Mouse (Mus musculus) heart, postnatal 0 days (tissue): Measurements from ENCODE around the gene Opn1sw.

Experiments
- CTCF ChIP-seq: IDR thresholded peaks from 2 replicates; pipeline ENCODE4 v1.5.1; 2016; ENCODE audit warnings: antibody characterized with exemption, control low read depth, low read depth
- EP300 ChIP-seq: IDR thresholded peaks from 2 replicates; pipeline ENCODE4 v1.6.1; 2016; ENCODE audit warnings: antibody characterized with exemption, low read depth

DNA sequence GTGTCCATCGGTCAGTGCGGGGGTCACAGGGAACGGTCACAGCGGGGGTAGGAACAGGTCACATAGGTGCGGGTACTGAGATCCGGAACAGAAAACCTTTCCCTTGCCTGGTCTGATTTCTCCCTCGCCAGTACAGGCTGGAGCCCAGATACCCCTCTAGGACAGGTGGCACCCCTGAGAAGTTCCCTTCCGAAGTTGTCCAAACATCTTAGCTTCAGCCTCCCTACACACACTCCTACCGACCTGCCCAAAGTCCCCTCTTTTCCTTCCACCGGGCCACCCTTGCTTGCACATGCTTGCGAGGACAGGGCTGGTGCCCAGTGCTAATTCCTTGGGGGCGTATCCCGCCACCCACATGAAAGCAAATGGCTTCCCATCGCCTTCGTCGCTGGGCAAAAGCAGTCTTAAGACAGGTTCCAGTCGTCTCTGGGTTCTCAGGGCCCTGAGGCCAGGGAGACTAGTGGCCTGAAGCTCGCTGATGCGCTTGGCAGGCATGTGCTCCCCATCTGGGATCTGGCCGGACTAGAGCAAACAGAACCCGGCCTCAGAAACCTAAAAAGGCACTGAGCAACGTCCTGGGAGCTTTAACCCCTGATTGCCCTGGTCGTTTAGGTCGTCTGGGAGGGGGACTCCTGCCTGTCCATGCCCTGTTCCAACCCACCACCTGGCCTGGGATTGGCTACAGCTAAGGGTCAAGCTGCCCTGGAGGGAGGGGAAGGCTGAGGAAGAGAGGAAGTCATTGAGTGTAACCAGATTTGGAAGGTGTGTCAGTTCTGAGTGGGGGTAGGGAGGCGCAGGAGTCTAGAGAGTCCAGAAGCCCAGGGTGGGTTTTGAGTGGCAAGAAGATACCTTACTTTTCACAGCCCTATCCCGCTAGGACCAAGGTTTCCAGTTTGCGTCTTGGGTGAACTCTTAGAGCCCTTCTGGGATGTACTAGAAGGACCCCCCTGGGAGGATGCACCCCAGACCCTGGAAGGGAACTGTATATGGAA is 45.8 kb upstream of the Opn1sw start:
- no peak for TF ChIP-seq CTCF
- no peak for TF ChIP-seq EP300
